Mouse (Mus musculus) gastrocnemius, postnatal 36 days (tissue): Measurements from ENCODE around the gene Cpne7. TPM values are rescaled to one million over a fixed set of nuclear protein-coding genes. Genes with fewer than 3 reads are reported as not detected.
A peak's percentile ranks its signal among the peaks of the same experiment; 100 is the strongest.

Experiments used
- DNase-seq, 2 experiments: peaks; one replicate each; pipeline ENCODE4 v3.0.0; 2022
- intact Hi-C: fragments of 180-260 bp; cut with DNase I; formaldehyde crosslinking; loops from one replicate; pipeline ENCODE4 v1.15.1; 2025
- microRNA-seq, 2 experiments: library from miRNA; unstranded; fragments of <30 nt; microRNA quantifications; one replicate each; pipeline ENCODE4 v1.2.0; 2021
- total RNA-seq, 2 experiments: library from RNA; stranded (reverse); gene quantifications; 2 replicates each; pipeline ENCODE4 v1.2.3; 2021

Gene Cpne7
- total RNA-seq, 2 experiments from 2014 or later = 0.23 TPM; not detected in 1

DNA sequence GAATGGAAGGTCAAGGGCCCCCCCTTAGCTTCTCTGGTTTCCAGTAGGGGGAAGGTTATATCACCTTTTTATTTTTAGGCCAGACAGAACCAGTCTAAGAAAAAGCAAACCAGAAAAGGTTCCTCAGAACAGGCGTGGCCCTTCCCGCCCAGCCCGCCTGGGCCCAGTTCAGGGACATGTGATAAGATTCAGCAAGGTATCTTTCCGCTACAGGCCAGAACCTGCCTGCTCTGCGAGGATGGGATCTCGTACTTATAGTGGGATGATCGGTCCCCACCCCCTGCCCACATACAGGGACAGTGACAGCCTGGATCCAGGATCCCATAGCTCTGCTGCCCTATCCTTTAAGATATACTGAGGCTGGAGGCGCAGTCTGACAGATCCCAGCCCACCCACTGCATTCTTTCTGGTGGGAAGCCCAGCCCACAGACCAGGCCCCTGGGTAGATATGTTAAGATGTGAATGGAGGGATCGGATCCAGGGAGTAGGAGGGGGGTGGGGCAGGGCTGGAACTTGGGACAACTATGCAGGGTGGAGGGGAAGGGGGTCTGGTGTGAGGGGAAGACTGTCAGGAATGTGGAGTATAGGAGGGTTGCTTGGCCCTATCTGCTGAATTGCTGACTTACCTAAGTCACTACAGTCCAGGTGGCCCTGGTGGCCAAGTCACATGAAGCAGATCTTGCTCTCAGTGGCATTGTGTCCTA, 39.0 kb downstream of the Cpne7 start:
- intact Hi-C loops = loop anchor here (2.0 kb wide), 1 partner anchor 49 kb away; no protein-coding TSS in a partner anchor
- DNase-seq = no peak

- DNase-seq = no peak
- intact Hi-C loops = loop anchor here (2.0 kb wide), 1 partner anchor 51 kb away; no protein-coding TSS in a partner anchor
Measured at GRCm38 (mm10) chr8:123157888-123158465, 40.8 kb downstream of the Cpne7 start, which contains the start of gene Sult5a1. TSS of gene Sult5a1 (minus strand) at chr8:123158315.

GRCm38 (mm10) chr8:123181391-123181790, 64.2 kb downstream of the Cpne7 start:
- DNase-seq = peak; percentile 53 to 68
- intact Hi-C loops = loop anchor here (10.0 kb wide), 1 partner anchor 287 kb away; no protein-coding TSS in a partner anchor

Small RNAs within 50 kb of the gene (microRNA-seq; reads per million reads assigned to microRNA genes)
- gene Mir7079 (0 reads per million in 2 experiments), gene Mir7080 (0 to 0.72 reads per million in 2 experiments)

Other genes with a start within 250 kb of the Cpne7 start
- 10 to 100 TPM; 47.4 to 55.4 TPM for gene Ankrd11, start 75.1 kb upstream of the Cpne7 start, total RNA-seq
- gene Spg7, start 54.4 kb upstream of the Cpne7 start, total RNA-seq = 10 to 100 TPM; 60.6 to 71.8 TPM
- 100 to 1,000 TPM; 328 to 417 TPM for gene Rpl13, start 15.0 kb upstream of the Cpne7 start, total RNA-seq
- gene Sult5a1, start 40.9 kb downstream of the Cpne7 start, total RNA-seq = 1 to 10 TPM; 2.8 to 3.0 TPM
- 10 to 100 TPM; 11.7 to 14.6 TPM for gene Dpep1, start 68.9 kb downstream of the Cpne7 start, total RNA-seq
- gene Chmp1a, start 95.4 kb downstream of the Cpne7 start, total RNA-seq = 10 to 100 TPM; 47.8 to 49.7 TPM
- 1 to 10 TPM in 1 of 2 experiments, under 1 TPM in 1; 0.72 to 1.2 TPM for gene Spata33, start 95.5 kb downstream of the Cpne7 start, total RNA-seq
- 10 to 100 TPM; 10.6 to 12.7 TPM for gene Cdk10, start 107.5 kb downstream of the Cpne7 start, total RNA-seq
- 1 to 10 TPM; 1.3 to 1.4 TPM for gene Spata2l, start 118.9 kb downstream of the Cpne7 start, total RNA-seq
- gene Zfp276, start 136.8 kb downstream of the Cpne7 start, total RNA-seq = 1 to 10 TPM; 5.0 to 5.1 TPM
- 10 to 100 TPM; 16.3 to 17.8 TPM for gene Vps9d1, start 137.0 kb downstream of the Cpne7 start, total RNA-seq
- gene Fanca, start 201.2 kb downstream of the Cpne7 start, total RNA-seq = under 1 TPM; 0.28 to 0.42 TPM
- under 1 TPM in 1 of 2 experiments, not detected in 1; 0.27 TPM for gene Spire2, start 215.3 kb downstream of the Cpne7 start, total RNA-seq